Mouse (Mus musculus) erythroblast, embryonic 14.5 days (primary cell): ENCODE measurements around the gene Fibcd1. TPM values are rescaled to one million over a fixed set of nuclear protein-coding genes. Genes with fewer than 3 reads are reported as not detected.

Experiments
- H3K27me3 ChIP-seq: 2 replicates; pipeline ENCODE4 v1.6.1; 2012; ENCODE audit warnings: inconsistent platforms; ENCODE audit not compliant: control insufficient read depth
- H3K36me3 ChIP-seq: 2 replicates; pipeline ENCODE4 v1.6.1; 2012; ENCODE audit warnings: mild to moderate bottlenecking, inconsistent platforms; ENCODE audit not compliant: control insufficient read depth
- H3K4me1 ChIP-seq: 2 replicates; pipeline ENCODE4 v1.6.1; 2012; ENCODE audit warnings: inconsistent platforms; ENCODE audit not compliant: control insufficient read depth
- H3K4me3 ChIP-seq: replicated peaks from 2 replicates; pipeline ENCODE3; 2012; ENCODE audit warnings: moderate library complexity, mild to moderate bottlenecking, inconsistent platforms
- H3K9me3 ChIP-seq: 2 replicates; pipeline ENCODE4 v1.6.1; 2012; ENCODE audit warnings: low read length, inconsistent platforms, mixed read lengths; ENCODE audit not compliant: control insufficient read depth
- GATA1 ChIP-seq: IDR thresholded peaks from 2 replicates; pipeline ENCODE4 v1.6.1; 2012; ENCODE audit warnings: low read length, inconsistent platforms, mixed read lengths
- TAL1 ChIP-seq: IDR thresholded peaks from 3 replicates; pipeline ENCODE4 v1.6.1; 2012; ENCODE audit warnings: low read length, inconsistent platforms, mixed read lengths
- polyA plus RNA-seq: library from polyadenylated mRNA; stranded (reverse); fragments of >175 nt; gene quantifications from 2 replicates; pipeline ENCODE4 v1.2.3, GENCODE M21; 2012

Fibcd1 gene
- polyA plus RNA-seq, 1 experiment = not detected

DNA sequence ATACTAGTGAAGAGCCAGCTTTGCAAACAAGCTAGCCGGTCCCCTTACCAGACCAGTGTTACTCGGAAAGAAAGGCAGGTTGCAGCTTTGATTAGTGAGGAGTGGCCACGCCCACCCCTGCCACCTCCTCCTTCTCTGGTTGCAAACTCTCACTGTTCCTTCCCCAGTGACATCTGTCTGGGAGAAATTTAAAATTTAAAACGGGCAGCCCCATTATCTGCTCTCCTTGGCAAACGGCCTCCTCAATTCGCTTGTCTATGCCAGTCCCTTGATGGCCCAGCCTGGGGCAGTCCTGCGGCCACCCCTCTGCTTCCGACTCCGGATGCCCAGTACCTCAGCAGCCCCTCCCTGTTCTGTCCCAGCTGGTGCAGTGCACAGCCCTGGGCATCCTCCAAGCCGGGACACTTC is 1.1 kb downstream of the Fibcd1 start:
- peaks cover 2% of the 10 kb centered on the region; the same call in 1 of the 2 replicates for H3K9me3 ChIP-seq
- no peak overlapping the region for H3K4me3 ChIP-seq
- H3K4me1 ChIP-seq = peaks cover 3% of the 10 kb centered on the region
- H3K36me3 ChIP-seq = no peaks in the 10 kb centered on the region
- TF ChIP-seq GATA1 = no peak
- TF ChIP-seq TAL1 = no peak
- peaks cover 52% of the 10 kb centered on the region for H3K27me3 ChIP-seq

DNA sequence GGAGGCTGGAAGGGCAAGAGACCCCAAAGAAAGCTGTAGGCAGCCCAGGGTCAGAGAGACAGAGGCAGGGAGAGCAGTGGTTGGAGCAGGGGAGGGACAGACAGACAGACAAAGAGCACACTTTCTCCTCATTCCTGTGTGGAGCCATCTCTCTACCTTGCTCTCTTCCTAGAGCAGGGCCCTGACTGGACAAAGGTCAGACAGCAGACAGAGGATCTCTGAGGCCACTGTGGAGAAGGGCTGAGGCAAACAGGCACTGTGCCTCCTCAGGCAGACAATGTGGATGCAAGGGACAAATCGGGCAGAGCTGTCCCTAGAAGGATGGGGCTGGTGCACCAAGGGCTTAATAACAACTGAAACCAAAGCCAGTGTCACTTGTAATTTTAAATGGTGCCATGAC is 6.9 kb downstream of the Fibcd1 start:
- H3K4me1 ChIP-seq = no peaks in the 10 kb centered on the region
- H3K27me3 ChIP-seq = peaks cover 8% of the 10 kb centered on the region
- no peaks in the 10 kb centered on the region for H3K36me3 ChIP-seq
- TF ChIP-seq TAL1 = no peak
- TF ChIP-seq GATA1 = no peak
- no peak overlapping the region for H3K4me3 ChIP-seq
- no peaks in the 10 kb centered on the region for H3K9me3 ChIP-seq

DNA sequence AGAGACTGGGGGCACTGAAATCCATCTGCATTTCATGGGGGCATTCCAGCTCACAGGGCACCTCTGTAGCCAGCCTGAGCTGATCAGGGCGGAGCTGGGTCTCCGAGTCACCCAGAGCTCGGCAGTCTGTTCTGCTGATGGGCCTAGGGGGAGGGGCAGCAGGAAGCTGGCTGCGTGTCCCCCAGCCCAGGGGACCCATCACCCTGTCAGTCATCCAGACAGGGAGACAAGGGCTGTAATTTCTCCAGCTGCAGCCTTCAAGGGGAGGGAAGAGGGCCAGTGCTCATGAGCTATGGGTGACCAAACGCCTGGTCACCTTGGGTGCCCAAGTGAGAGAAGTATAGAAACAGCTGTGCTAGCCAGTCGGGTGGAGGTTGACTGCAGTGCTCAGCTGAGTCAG is 8.8 kb downstream of the Fibcd1 start:
- Histone ChIP-seq H3K4me1 (no peaks in the 10 kb centered on the region), H3K4me3 (no peak overlapping the region), H3K27me3 (no peaks in the 10 kb centered on the region; the same call in none of the 2 replicates), H3K36me3 (no peaks in the 10 kb centered on the region), H3K9me3 (no peaks in the 10 kb centered on the region)
- TF ChIP-seq TAL1 (no peak), GATA1 (no peak)

DNA sequence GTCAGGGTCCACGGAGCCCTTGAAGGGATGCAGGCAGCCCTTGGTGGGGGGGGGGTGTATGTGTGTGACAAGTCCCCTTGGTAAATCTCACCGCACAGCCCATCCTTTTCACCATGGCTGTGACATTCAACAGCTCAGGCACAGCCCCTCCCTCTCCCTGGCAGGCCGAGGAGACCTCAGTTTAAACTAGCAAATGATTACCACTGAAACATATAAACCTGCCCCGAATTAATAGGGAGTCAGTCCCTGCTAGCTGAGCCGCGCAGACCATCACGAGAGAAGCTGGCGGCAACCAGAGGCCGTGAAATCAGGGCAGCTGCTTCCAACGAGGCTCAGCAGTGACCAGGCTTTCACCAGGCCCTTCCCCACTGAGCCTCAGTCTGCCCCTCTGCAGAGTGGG is 9.7 kb downstream of the Fibcd1 start:
- TF ChIP-seq TAL1 (no peak), GATA1 (no peak)
- Histone ChIP-seq H3K36me3 (no peaks in the 10 kb centered on the region), H3K4me1 (no peaks in the 10 kb centered on the region), H3K9me3 (no peaks in the 10 kb centered on the region), H3K27me3 (no peaks in the 10 kb centered on the region; the same call in none of the 2 replicates), H3K4me3 (no peak overlapping the region)

DNA sequence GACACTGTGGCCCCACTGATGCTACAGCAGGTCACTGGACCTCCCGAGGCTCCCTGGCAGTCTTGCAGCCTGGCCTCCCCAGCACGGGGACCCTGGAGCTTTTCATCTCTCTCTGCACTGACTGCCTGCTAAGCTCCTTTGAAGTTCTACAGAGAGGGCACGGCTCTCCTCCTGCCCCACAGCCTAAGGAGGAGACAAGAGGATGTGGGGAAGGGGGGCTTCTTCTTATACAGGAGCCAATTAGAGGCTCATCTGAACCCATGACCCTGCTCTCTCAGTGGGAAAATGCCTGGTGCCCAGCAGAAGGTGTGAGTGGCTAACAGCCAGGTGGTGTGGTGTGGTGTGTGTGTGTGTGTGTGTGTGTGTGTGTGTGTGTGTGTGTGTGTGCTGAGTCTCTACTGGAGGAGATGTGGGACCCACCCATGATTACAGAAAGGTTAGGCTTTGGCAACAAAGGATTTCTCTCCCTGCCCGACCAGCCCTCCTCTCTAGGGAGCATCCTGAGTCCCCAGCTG is 17.4 kb downstream of the Fibcd1 start:
- H3K36me3 ChIP-seq = no peaks in the 10 kb centered on the region
- TF ChIP-seq GATA1 (no peak), TAL1 (no peak)
- H3K9me3 ChIP-seq = no peaks in the 10 kb centered on the region
- H3K4me1 ChIP-seq = no peaks in the 10 kb centered on the region
- H3K4me3 ChIP-seq = no peak overlapping the region
- H3K27me3 ChIP-seq = peaks cover 5% of the 10 kb centered on the region

DNA sequence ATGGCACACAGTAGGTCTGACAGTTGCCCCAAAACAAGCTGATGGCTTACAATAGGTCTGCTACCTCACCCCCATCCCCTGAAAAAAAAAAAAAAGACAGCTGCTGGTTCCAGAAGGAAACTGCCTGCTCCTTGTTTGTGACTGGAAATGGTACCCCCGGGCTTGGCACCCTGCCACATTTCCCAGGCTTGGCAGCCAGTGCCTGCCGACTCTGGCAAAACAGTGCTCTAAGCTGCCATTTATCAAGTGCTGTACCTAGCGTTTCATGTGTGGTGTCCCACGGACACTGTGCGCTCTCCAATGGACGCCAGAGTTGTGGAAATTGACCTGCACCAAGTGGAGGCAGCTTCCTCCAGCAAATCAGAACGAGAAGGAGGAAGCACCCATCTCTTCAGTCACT is 17.9 kb downstream of the Fibcd1 start:
- Histone ChIP-seq H3K4me1 (no peaks in the 10 kb centered on the region), H3K36me3 (no peaks in the 10 kb centered on the region), H3K4me3 (no peak overlapping the region), H3K9me3 (no peaks in the 10 kb centered on the region), H3K27me3 (peaks cover 9% of the 10 kb centered on the region)
- TF ChIP-seq TAL1 = no peak
- no peak for TF ChIP-seq GATA1

DNA sequence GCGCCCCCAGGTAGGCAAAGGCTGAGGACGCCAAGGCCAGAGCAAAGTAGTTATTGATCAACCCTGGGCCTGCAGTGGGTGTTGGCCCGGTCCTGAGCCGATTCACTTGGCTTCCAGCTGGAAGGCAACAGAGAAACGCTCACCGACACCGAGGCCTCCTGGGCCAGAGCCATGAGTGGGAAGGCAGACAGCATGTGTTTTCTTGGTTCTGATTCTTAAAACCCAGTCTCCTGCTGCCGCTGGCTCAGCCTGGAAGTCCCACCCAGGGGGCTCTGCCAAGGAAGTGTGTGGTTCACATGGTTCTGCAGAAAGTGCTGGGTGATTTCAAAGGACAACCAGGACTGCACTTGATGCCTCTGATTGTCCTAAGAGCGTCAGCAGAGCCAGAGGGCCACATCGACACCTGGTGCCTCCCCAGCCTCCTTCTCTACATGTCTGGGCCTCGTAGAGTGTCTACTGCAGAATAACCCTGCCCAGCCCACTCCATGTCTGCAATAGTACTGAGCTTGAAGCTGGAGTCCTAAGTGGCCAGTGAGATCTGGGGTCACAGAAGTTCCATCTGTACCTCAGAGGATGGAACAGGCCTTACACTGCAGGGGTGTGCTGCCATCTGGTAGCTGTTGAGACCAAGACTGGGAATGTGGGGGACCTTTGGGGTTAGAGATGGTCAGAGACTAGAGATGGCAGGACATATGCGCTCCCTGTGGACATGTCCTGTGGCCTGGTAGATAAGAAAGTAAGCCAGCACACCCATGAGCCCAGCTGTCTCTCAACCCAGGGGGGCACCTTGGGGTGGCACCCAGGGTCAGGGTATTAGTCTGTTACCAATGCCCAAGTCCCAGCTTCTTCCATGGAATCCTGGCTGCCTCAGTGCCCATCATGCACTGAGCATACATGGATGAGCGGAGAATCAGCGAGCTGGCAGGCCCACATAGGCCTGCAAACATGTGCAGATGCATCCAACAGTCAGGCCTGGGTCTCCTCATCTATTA is 19.4 kb downstream of the Fibcd1 start:
- TF ChIP-seq TAL1 = no peak
- no peak for TF ChIP-seq GATA1
- H3K4me3 ChIP-seq = no peak overlapping the region
- H3K27me3 ChIP-seq = peaks cover 23% of the 10 kb centered on the region
- no peaks in the 10 kb centered on the region for H3K36me3 ChIP-seq
- H3K9me3 ChIP-seq = no peaks in the 10 kb centered on the region
- no peaks in the 10 kb centered on the region for H3K4me1 ChIP-seq

DNA sequence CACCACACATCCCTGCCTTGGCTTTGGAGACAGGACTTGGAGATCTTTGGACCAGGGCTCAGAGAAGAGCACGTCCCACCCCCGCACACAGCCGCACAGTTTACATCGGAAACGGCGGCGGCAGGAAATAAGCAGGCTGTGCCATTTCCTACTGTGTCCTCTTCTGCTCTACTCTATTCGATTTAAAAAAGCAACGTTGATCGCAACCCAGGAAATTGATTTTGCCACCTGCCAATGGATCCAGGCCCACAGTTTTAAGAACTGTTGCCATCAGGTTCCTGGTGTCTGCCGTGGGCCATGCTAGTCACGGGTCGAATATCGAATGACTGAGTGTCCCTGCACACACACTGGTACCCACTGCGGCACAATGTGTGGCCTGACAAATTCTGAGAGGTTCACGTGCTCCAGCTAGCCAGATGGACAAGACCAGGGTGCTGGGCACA is 20.3 kb downstream of the Fibcd1 start:
- H3K4me1 ChIP-seq = no peaks in the 10 kb centered on the region
- H3K9me3 ChIP-seq = no peaks in the 10 kb centered on the region
- peaks cover 26% of the 10 kb centered on the region for H3K27me3 ChIP-seq
- H3K36me3 ChIP-seq = no peaks in the 10 kb centered on the region
- H3K4me3 ChIP-seq = no peak overlapping the region
- TF ChIP-seq TAL1 = no peak
- TF ChIP-seq GATA1 = no peak

DNA sequence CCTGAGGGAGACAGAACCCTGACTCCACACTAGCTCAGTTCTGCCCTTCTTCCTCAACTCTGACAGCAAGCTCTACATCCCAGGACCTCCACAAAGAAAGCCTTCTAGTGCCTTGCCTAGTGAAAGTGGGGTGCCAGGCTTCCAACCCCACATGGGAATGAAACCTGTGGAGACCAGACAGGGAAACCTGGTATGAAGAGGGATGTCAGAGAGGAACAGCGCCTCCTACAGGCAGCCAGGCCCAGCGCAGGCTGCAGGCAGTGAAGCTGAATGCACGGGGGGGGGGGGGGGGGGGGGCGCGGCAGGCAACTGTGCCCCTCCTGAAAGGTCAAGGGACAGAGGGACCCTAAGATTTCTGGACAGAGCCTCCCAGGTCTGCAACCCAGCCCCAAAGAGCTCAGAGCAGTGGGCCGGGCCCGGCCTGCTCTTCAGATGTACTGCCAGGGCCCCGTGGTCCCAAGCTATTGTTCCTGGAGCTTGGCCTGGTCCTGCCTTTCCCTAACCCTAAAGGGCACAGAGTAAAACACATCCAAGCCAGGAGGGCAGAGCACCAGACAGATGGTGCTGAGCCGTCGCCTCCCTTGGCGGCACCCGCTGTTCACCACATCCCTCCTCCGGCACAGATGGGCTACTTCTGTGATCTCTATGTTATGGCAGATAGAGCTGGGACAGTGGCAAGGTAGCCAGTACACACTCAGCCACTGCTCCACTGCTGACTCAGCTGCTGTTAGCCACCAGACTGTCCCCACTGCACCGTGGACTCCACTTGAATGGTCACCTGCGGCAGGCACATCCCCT is 21.7 kb downstream of the Fibcd1 start:
- TF ChIP-seq TAL1 = no peak
- no peak for TF ChIP-seq GATA1
- Histone ChIP-seq H3K36me3 (no peaks in the 10 kb centered on the region), H3K27me3 (peaks cover 26% of the 10 kb centered on the region)

More for the DNA sequence above, 21.7 kb downstream of the Fibcd1 start:
- no peaks in the 10 kb centered on the region for H3K4me1 ChIP-seq
- H3K4me3 ChIP-seq = no peak overlapping the region
- no peaks in the 10 kb centered on the region for H3K9me3 ChIP-seq
